Mouse (Mus musculus) R1 (cell line): ENCODE results near the gene Sfmbt2.

Source experiments
- DNase-seq: peaks from one replicate; pipeline ENCODE4 v3.0.0-alpha.2; 2018; ENCODE audit warnings: low read depth, low spot score

Sfmbt2 gene

DNA sequence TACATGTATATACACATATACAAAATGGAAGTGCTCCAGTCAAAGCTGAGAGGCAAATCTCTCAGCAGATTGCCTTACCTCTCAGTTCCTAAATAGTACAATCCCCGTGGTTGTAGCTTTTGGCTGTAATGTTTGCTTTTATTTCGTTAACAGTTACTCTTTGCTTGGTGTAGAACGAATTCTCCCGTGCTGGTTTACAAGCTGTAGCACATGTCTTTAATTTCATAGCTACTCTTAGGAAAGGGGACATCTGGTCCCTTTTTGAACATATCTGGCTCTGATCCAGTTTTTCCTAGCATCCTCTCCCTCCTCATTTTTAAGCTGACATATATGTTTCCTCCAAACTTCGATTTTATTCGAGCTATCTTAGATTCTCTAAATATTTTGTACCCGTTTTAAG, 172.1 kb downstream of the Sfmbt2 start:
- no peak for DNase-seq

DNA sequence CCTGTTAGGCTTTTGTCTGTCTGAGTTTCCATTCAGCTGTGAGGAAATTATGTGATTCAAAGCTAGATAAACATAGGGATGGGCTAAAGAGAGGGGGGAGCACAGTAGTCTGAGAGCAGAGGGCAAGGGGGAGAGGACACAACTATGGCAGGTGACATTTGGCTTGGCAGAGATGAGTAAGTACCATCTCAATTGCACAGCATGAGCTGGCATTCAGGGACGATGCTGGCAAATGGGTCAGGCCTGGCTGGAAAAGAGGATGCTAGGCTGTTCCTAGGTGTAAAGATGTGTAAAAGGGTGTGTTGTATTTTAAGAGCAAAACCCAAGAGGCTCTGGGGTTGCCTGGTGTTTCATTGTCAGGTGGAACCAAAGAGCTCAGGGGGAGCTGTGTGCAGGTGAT, 188.5 kb downstream of the Sfmbt2 start:
- DNase-seq: no peak

DNA sequence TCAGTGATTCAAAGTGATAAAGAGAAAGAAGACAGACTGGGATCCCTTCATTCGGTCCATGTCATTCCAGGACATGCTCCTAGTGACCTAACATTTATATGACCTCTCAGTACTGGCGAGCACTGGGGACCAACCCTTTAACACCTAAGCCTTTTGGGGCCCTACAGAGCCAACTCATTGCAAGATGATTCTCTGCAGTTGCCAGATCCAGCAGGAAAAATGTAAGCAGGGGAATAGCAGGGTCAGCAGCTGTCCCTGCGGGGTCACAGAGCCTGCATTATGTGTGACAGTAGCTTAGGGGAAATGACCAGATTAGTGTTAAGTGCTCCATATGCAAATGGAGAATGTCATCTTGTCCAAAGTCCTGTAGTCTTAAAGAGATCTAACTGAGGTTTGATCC, 195.2 kb downstream of the Sfmbt2 start:
- DNase-seq: no peak

DNA sequence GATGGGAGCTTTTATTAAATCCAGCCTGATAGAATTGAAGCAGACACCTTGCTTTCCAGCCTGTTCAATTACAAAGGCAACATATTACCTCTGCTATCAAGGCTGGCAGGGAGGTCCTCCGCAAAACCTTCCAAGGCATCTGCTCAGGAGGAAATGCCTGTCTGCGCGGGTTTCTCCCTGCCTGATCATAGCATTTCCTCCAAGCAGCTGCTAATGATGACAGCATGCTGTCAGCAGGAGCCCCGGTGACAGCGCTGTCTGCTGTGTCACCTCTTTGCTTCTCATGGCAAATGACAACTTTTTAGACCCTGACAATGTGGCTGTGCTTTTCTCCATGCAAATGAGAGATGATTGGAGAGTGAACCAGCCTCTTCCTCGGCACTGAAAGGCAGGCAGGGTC, 199.1 kb downstream of the Sfmbt2 start:
- no peak for DNase-seq

DNA sequence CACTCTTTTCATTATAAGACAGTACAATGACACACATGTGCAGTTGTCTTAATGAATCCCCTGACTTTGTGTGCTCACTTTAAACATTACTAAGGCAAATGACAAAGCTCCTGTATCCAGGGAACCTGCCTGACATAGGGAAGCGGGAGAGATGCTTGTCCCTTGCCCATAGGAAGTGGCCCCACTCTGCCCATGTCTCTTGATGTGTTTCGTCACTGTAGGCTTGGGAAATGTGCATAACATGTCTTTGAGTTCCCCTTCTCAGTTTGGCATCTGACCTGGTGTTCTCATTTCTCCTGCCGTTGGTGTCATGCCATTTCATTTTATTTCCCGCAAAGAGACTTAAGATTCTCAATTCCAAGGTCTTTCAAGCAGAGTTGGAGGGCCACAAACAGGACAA, 202.0 kb downstream of the Sfmbt2 start:
- DNase-seq: no peak

DNA sequence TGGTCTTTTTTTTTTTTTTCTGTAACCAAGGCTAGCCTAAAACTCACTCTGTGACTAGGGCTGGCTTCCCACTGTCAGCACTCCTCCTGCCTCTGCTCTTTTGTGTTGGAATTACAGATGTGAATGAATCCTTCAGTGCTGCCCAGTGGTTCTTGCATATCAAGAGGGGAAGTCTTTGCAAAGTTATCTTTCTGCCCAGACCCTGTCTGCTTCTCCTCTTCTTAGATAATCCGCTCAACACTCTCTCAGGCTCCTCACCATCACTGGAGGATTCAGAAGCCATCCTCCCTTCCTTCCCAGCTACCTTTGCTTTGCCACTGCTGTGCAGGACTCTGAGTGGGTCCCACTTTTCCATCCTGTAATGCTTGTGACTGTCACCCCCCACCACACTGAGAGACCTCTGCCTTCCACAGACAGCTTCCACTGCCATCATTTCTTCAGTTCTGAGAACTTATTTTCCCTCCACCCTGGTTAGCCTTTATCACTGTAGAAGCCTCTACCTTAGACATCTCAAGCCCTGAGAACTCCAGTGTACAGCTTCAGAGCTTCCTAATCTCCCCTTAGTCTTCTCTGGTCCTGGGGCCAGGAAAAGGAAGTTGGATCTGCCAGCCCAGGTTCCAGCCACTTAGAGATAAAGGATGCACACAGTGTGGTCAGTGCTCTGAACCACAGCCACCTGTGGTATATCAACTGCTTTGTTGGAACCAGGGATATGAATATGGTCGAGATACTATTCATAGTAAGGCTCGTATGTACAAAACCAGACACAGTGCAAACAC, 205.8 kb downstream of the Sfmbt2 start:
- DNase-seq: no peak

DNA sequence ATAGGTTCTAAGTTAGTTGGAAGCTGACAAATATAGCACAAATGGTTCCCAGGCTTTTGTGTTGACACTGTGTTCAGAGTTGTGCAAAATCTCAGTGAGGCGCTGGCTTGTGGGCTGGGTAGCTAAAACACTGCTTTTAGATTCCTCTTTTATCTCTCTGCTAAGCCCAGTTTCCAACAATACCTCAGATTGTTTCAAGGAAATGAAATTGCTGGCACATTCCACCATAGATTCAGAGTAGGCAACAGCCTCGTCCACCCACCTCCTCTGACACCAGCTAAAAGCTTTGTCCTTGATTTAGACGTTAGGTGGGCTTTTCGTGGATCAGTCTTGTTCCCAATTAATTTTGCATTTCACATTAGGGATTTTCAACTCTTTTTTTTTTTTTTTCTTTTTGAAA, 212.4 kb downstream of the Sfmbt2 start:
- no peak for DNase-seq

DNA sequence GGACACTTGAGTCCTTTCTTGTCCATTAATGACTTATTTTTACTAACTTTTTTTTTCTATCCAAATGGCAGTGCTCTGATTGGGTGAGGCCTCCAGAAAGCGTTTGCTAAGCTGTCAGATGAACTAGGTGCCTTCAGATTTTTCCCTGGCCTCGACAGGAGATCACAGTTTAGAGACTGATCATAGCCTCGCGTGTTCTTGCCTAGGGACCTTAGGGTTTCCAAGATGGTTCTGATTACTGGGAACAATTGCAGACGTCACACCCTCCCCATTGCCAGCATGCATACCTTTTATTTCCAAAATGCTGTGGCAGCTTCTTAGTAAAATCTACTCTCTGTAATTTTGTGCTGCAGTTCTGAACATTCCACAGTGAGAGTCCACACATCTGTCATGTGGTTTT, 212.8 kb downstream of the Sfmbt2 start:
- no peak for DNase-seq

DNA sequence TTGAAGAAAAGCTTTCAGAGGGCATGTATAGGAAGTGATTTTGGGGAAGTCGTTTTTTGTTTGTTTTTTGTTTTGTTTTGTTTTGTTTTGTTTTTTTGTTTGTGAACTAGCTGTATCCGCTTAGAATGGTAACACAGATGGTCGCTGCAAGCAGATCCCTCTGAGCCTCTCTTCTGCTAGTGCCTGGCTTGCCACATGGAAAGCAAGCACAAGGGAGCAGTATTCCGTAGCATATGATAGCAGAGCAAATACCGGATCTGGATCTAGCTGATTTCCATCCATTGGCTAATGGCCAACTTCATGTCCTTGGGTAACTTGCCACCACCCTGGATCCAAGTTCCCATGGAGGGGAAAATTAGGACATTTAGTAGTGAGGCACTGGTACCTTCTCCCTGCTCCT, 221.0 kb downstream of the Sfmbt2 start:
- DNase-seq: no peak

DNA sequence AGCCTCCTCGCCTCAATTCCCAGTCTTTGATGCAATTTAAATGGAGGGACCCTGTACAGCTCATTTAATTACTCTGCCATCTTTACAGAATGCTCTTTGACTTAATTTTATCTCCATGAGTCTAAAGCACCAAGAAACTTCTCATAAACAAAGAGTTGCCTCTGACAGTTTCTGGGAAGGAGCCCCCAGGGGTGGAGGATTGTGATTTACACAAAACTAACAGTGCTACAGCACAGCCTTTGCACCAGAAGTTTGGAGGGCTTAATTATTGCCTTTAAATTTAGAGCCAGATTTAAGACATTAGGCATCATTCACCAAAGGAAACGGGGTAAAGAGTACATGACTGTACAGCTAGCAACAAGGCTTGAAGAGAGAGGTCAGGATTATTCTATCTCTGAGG, 245.2 kb downstream of the Sfmbt2 start:
- no peak for DNase-seq
